Mouse (Mus musculus) MEL (cell line): ENCODE data around the gene Dgkh. TPM values are rescaled to one million over a fixed set of nuclear protein-coding genes. Genes with fewer than 3 reads are reported as not detected.

Source experiments
- DNase-seq: peaks from one replicate; pipeline ENCODE4 v3.0.0; 2011; ENCODE audit warnings: low read depth, low spot score
- H3K27ac ChIP-seq: 2 replicates; pipeline ENCODE4 v1.5.1; 2012; ENCODE audit warnings: low read depth, mild to moderate bottlenecking, control low read depth, low read length, moderate library complexity; ENCODE audit not compliant: control insufficient read depth
- H3K27me3 ChIP-seq, 2 experiments: fragments of 150-350 bp in 1 of 2; sonication (generic) in 1 of 2; 2 replicates each; pipeline ENCODE4 v1.6.1; 2012; ENCODE audit warnings: low read length in 2 of 2, mild to moderate bottlenecking in 2 of 2, improper control_type of control experiment in 1 of 2, moderate library complexity in 1 of 2; ENCODE audit not compliant: insufficient read depth in 2 of 2, control insufficient read depth in 1 of 2
- H3K36me3 ChIP-seq, 2 experiments: 2 replicates each; pipeline ENCODE4 v1.6.1; 2012 to 2014; ENCODE audit warnings: low read length in 2 of 2, improper control_type of control experiment in 1 of 2, inconsistent platforms in 1 of 2, mild to moderate bottlenecking in 1 of 2; ENCODE audit not compliant: insufficient read depth in 2 of 2, control insufficient read depth in 1 of 2
- H3K4me1 ChIP-seq, 2 experiments: fragments of 150-350 bp in 1 of 2; sonication (generic) in 1 of 2; 2 replicates each; pipeline ENCODE4 v1.6.1; 2012; ENCODE audit warnings: low read length in 2 of 2, improper control_type of control experiment in 1 of 2, mild to moderate bottlenecking in 1 of 2; ENCODE audit not compliant: insufficient read depth in 2 of 2, control insufficient read depth in 1 of 2
- H3K4me3 ChIP-seq, 2 experiments: fragments of 150-350 bp in 1 of 2; sonication (generic) in 1 of 2; 2 replicates each; pipeline ENCODE4 v1.5.1; 2012; ENCODE audit warnings: low read depth in 2 of 2, low read length in 2 of 2, mild to moderate bottlenecking in 2 of 2, moderate library complexity in 2 of 2, control low read depth in 1 of 2, improper control_type of control experiment in 1 of 2; ENCODE audit not compliant: control insufficient read depth in 1 of 2, insufficient read depth in 1 of 2
- H3K79me2 ChIP-seq: 2 replicates; pipeline ENCODE4 v1.6.1; 2012; ENCODE audit warnings: mild to moderate bottlenecking, low read length, moderate library complexity; ENCODE audit not compliant: control insufficient read depth, poor library complexity, insufficient read depth
- H3K9ac ChIP-seq: 2 replicates; pipeline ENCODE4 v1.6.1; 2012; ENCODE audit warnings: low read depth, mild to moderate bottlenecking, control low read depth, low read length, moderate library complexity; ENCODE audit not compliant: control insufficient read depth, poor library complexity, severe bottlenecking
- H3K9me3 ChIP-seq: fragments of 150-350 bp; sonication (generic); replicated peaks from 2 replicates; pipeline ENCODE4 v1.6.1; 2012; ENCODE audit warnings: mild to moderate bottlenecking, low read length, improper control_type of control experiment, moderate library complexity; ENCODE audit not compliant: insufficient read depth
- BHLHE40 ChIP-seq: IDR thresholded peaks from 2 replicates; pipeline ENCODE4 v1.6.1; 2012; ENCODE audit warnings: low read depth, mild to moderate bottlenecking, inconsistent platforms, low read length, improper control_type of control experiment, borderline replicate concordance
- CHD2 ChIP-seq: IDR thresholded peaks from 2 replicates; pipeline ENCODE4 v1.6.1; 2011; ENCODE audit warnings: low read length, improper control_type of control experiment
- E2F4 ChIP-seq: IDR thresholded peaks from 2 replicates; pipeline ENCODE4 v1.6.1; 2011; ENCODE audit warnings: low read depth, low read length, improper control_type of control experiment, borderline replicate concordance
- EP300 ChIP-seq, 2 experiments: IDR thresholded peaks; 2 replicates each; pipeline ENCODE4 v1.6.1; 2011; ENCODE audit warnings: improper control_type of control experiment in 2 of 2, low read length in 2 of 2, low read depth in 1 of 2, mild to moderate bottlenecking in 1 of 2
- GATA1 ChIP-seq: IDR thresholded peaks from 2 replicates; pipeline ENCODE4 v1.6.1; 2011; ENCODE audit warnings: low read depth, low read length, improper control_type of control experiment
- JUND ChIP-seq: IDR thresholded peaks from 2 replicates; pipeline ENCODE4 v1.6.1; 2011; ENCODE audit warnings: low read depth, mild to moderate bottlenecking, improper control_type of control experiment, low read length
- KAT2A ChIP-seq: conservative IDR thresholded peaks from 2 replicates; pipeline ENCODE4 v1.6.1; 2012; ENCODE audit warnings: low read depth, low read length, improper control_type of control experiment, inconsistent platforms
- MAX ChIP-seq: IDR thresholded peaks from 2 replicates; pipeline ENCODE4 v1.6.1; 2011; ENCODE audit warnings: low read length, improper control_type of control experiment
- MAZ ChIP-seq: IDR thresholded peaks from 2 replicates; pipeline ENCODE4 v1.6.1; 2012; ENCODE audit warnings: low read depth, mild to moderate bottlenecking, inconsistent platforms, low read length, improper control_type of control experiment
- MXI1 ChIP-seq: IDR thresholded peaks from 2 replicates; pipeline ENCODE4 v1.6.1; 2011; ENCODE audit warnings: mild to moderate bottlenecking, low read depth, low read length, improper control_type of control experiment
- NELFE ChIP-seq: IDR thresholded peaks from 2 replicates; pipeline ENCODE4 v1.6.1; 2011; ENCODE audit warnings: low read depth, low read length, improper control_type of control experiment
- POLR2A ChIP-seq, 2 experiments: IDR thresholded peaks; 2 replicates each; pipeline ENCODE4 v1.6.1; 2011 to 2012; ENCODE audit warnings: low read length in 2 of 2, mild to moderate bottlenecking in 2 of 2, control low read depth in 1 of 2, improper control_type of control experiment in 1 of 2, low read depth in 1 of 2, moderate library complexity in 1 of 2; ENCODE audit not compliant: control insufficient read depth in 1 of 2, insufficient read depth in 1 of 2, poor library complexity in 1 of 2
- POLR2AphosphoS5 ChIP-seq: IDR thresholded peaks from 2 replicates; pipeline ENCODE4 v1.6.1; 2012; ENCODE audit warnings: low read depth, borderline replicate concordance, mild to moderate bottlenecking, inconsistent platforms, low read length, moderate library complexity, mixed read lengths
- RCOR1 ChIP-seq: IDR thresholded peaks from 2 replicates; pipeline ENCODE4 v1.6.1; 2012; ENCODE audit warnings: low read depth, mild to moderate bottlenecking, inconsistent platforms, low read length, improper control_type of control experiment
- TBP ChIP-seq: IDR thresholded peaks from 2 replicates; pipeline ENCODE4 v1.8.0; 2011; ENCODE audit warnings: low read depth, low read length, improper control_type of control experiment
- USF2 ChIP-seq, 2 experiments: IDR thresholded peaks; 2 replicates each; pipeline ENCODE4 v1.6.1; 2011 to 2012; ENCODE audit warnings: improper control_type of control experiment in 2 of 2, low read length in 2 of 2, borderline replicate concordance in 1 of 2, inconsistent platforms in 1 of 2, low read depth in 1 of 2, mild to moderate bottlenecking in 1 of 2; ENCODE audit not compliant: insufficient read depth in 1 of 2
- ZMIZ1 ChIP-seq: IDR thresholded peaks from 2 replicates; pipeline ENCODE4 v1.6.1; 2012; ENCODE audit warnings: low read depth, mild to moderate bottlenecking, inconsistent platforms, low read length, improper control_type of control experiment, moderate library complexity
- ZNF384 ChIP-seq: IDR thresholded peaks from 2 replicates; pipeline ENCODE4 v1.6.1; 2012; ENCODE audit warnings: low read depth, mild to moderate bottlenecking, inconsistent platforms, low read length, improper control_type of control experiment
- polyA plus RNA-seq, 2 experiments: library from polyadenylated mRNA; stranded (reverse) in 1 of 2; unstranded in 1 of 2; fragments of >175 nt in 1 of 2; fragments of >200 nt in 1 of 2; gene quantifications; 2 replicates each; pipeline versions ENCODE4 v1.2.1 to v1.2.4; 2012; ENCODE audit warnings: low replicate concordance in 2 of 2, low read depth in 1 of 2; ENCODE audit not compliant: insufficient read length in 2 of 2, insufficient read depth in 1 of 2, missing spikeins in 1 of 2
- total RNA-seq: library from RNA; depleted of rRNA; stranded (reverse); fragments of 300-350 nt; gene quantifications from 2 replicates; pipeline ENCODE4 v1.2.3, GENCODE M21; 2012

Dgkh gene
- total and polyA plus RNA-seq, 3 experiments = under 0.01 TPM; not detected in 2

DNA sequence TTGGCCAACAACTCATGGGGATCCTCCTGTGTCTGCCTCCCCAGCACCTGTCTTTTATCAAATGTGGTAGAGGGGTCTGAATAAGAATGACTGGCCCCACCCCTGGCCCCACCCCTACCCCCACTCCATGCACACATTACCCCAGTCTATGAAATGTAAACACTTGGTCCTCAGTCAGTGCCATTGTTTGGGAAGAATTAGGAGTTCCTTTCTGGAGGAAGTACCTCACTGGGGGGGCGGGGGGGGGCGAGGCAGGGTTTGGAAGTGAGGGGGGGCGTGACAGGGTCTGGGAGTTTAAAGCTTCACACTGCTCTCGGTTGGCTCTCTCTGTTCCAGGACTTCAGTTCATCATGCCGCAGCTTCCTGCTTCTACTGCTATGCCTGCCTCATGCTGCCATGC, 10.5 kb downstream of the Dgkh start:
- no peak for DNase-seq
- Histone ChIP-seq H3K36me3 (no peaks in the 10 kb centered on the region), H3K27ac (no peak overlapping the region), H3K4me1 (no peaks in the 10 kb centered on the region), H3K9me3 (no peaks in the 10 kb centered on the region), H3K9ac (no peak overlapping the region), H3K79me2 (no peaks in the 10 kb centered on the region), H3K4me3 (no peak overlapping the region), H3K27me3 (no peaks in the 10 kb centered on the region)
- TF ChIP-seq BHLHE40 (no peak), MAZ (no peak), MAX (no peak), TBP (no peak)

DNA sequence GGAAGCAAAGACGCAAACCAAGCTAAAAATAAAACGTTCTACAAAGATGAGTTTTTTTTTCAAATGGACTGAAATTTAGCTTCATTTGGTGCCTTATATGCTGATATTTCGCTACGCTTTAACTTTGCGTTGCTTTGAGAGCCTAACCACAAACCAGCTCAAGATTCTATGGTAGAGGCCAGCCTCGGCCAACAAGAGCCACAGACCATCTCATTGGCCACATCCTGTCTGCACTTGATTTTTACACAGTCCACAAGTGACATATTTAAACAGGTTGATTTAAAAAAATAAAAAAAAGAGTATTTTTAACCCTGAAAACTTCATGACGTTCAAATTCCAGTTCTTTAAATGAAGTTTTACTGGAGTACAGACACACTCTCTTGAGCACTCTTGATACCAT, 16.5 kb downstream of the Dgkh start:
- Histone ChIP-seq H3K27me3 (no peaks in the 10 kb centered on the region; a peak in 1 of 4 replicates), H3K9me3 (no peaks in the 10 kb centered on the region), H3K27ac (no peak overlapping the region), H3K79me2 (no peaks in the 10 kb centered on the region), H3K4me3 (no peak overlapping the region), H3K4me1 (no peaks in the 10 kb centered on the region), H3K36me3 (no peaks in the 10 kb centered on the region), H3K9ac (no peak overlapping the region)
- no peak for TF ChIP-seq TBP
- TF ChIP-seq USF2 (IDR thresholded peaks at IDR 0.05; ENCODE audit: borderline replicate concordance in 1 of 2, insufficient read depth in 1 of 2, low read depth in 1 of 2, low read length in 2 of 2) = no peak
- TF ChIP-seq ZMIZ1 = no peak
- TF ChIP-seq POLR2A (IDR thresholded peaks at IDR 0.05; ENCODE audit: control insufficient read depth in 1 of 2, insufficient read depth in 1 of 2, low read depth in 1 of 2, low read length in 2 of 2, poor library complexity in 1 of 2) = no peak
- TF ChIP-seq ZNF384 = no peak
- no peak for TF ChIP-seq NELFE
- no peak for TF ChIP-seq GATA1
- TF ChIP-seq EP300 (IDR thresholded peaks at IDR 0.05; ENCODE audit: low read depth in 1 of 2, low read length in 2 of 2) = no peak
- TF ChIP-seq RCOR1 = no peak
- TF ChIP-seq BHLHE40 = no peak
- no peak for TF ChIP-seq CHD2
- TF ChIP-seq MAX = no peak
- no peak for TF ChIP-seq KAT2A
- TF ChIP-seq JUND = no peak
- TF ChIP-seq MXI1 = no peak
- TF ChIP-seq POLR2AphosphoS5 = no peak
- no peak for TF ChIP-seq E2F4
- DNase-seq = no peak
